Mouse (Mus musculus) monocyte, adult 2 months (primary cell): ENCODE results near the gene Sgcb.
"Not testable (repeated sequence)": the region's sequence is repeated elsewhere in the genome, so short reads cannot be mapped to it uniquely, and the experiment has no call there.

Source experiments
- DNase-seq, 2 experiments: peaks; one replicate each; pipeline ENCODE4 v3.0.0; 2022; ENCODE audit warnings: low spot score in 2 of 2, low read depth in 1 of 2

The Sgcb gene

DNA sequence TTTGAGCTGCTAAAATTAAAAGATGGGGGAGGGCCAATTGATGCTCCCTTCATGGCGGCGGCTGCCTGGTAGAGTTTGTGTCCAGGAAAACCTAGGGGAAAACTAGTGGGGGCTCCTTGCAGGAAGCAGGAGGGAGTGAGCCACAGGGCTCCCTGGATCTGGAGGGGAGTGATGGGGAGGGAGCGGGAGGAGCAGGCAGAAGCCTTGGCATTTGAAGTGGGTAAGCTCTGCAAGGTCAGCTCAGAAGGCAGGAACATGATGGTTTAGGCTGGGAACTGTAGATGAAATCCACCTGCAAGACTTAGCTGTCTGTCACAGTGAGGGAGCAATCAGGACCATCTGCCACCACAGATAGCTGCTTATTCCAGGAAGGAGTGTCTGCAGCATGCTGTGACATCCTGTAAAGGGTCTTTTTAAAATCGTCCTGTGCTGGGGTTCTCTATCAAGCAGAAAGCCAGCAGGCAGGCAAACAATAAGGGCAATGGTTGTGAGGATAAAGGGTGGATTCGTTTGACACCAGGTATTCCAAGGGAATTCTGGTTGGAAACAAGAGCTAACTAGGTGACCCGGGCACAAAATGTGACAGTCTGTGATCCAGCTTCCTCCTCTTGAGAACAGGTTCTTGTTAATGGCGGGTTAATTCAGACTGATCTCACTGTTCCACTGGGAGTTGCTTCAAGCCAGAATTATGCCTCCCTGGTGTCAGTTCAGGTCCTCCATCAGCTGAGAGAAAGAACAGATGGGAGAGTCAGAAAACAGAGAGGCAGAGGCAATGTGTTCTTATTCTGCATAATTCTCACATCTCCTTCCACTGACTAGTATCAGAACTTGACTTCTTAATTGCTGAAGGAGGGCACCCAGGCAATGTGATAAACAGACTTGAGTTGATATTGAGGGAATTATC is 62.1 kb downstream of the Sgcb start:
- DNase-seq: no peak

DNA sequence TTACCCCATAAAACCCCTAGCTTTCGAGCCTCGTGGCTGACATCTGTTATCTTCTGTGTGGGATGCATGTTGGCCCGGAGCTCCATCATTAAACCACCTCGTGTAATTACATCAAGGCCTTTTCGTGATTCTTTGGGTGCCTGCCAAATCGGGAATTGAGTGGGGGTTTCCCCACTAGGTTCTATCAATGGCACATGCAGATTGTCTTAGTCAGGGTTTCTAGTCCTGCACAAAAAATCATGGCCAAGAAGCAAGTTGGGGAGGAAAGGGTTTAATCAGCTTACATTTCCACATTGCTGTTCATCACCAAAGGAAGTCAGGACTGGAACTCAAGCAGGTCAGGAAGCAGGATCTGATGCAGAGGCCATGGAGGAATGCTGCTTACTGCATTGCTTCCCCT is 63.6 kb downstream of the Sgcb start:
- not testable (repeated sequence) for DNase-seq
